9 mouse cellular contexts compared by ENCODE assay signal in genomic region chr8:79293841-79294240, GRCm38 (mm10). TPM values are rescaled to one million over a fixed set of nuclear protein-coding genes. Genes with fewer than 3 reads are reported as not detected.
DNase-seq lines count a peak whose midpoint lies in the region; ATAC-seq and TF ChIP-seq lines count a peak whose summit lies in the region.
"Had no signal": no experiment of that assay in that cellular context is flagged by ENCODE, and none has a peak within 500 bp of the region (broad histone marks: within the 10 kb centered on the region; RNA-seq: fewer than 3 reads in every experiment).

No protein-coding gene starts in this region.

- peaks cover 12% of the 10 kb centered on the region for H3K4me1 ChIP-seq in embryonic facial prominence, embryonic 12.5 days
- peaks cover 12% of the 10 kb centered on the region; the same call in 1 of the 2 replicates for H3K4me1 ChIP-seq in intestine, embryonic 16.5 days (ENCODE audit: control insufficient read depth, insufficient read depth, low read length)
- peaks cover 15% of the 10 kb centered on the region; the same call in 1 of the 2 replicates for H3K4me1 ChIP-seq in neural tube, embryonic 12.5 days

- ATAC-seq in embryonic facial prominence, embryonic 12.5 days (ENCODE audit: insufficient number of reproducible peaks, insufficient read depth, low FRiP score, low TSS enrichment) = no peak
- no peak for ATAC-seq in intestine, embryonic 16.5 days
- ATAC-seq in neural tube, embryonic 12.5 days (ENCODE audit: low FRiP score, low read depth) = no peak
- ATAC-seq in erythroid progenitor cell, adult 5-6 weeks (replicated peaks; ENCODE audit: low FRiP score, poor library complexity, severe bottlenecking) = no peak

- H3K4me2 ChIP-seq in embryonic facial prominence, embryonic 12.5 days (replicated peaks) = peak overlapping the region; percentile 68
- H3K4me2 ChIP-seq in intestine, embryonic 16.5 days (ENCODE audit: low read depth, low read length) = peak overlapping the region; percentile 48
- peak overlapping the region; percentile 80 for H3K4me2 ChIP-seq in neural tube, embryonic 12.5 days (replicated peaks)

- TF ChIP-seq CTCF in layer of hippocampus, adult 2 months (conservative IDR thresholded peaks at IDR 0.05) = no peak

- no peak overlapping the region for H3K9ac ChIP-seq in embryonic facial prominence, embryonic 12.5 days
- H3K9ac ChIP-seq in intestine, embryonic 16.5 days (ENCODE audit: low read depth, low read length) = no peak overlapping the region
- H3K9ac ChIP-seq in neural tube, embryonic 12.5 days = peak overlapping the region; percentile 22; the same call in 1 of the 2 replicates

- H3K36me3 ChIP-seq in embryonic facial prominence, embryonic 12.5 days = no peaks in the 10 kb centered on the region
- no peaks in the 10 kb centered on the region for H3K36me3 ChIP-seq in intestine, embryonic 16.5 days (ENCODE audit: control insufficient read depth, insufficient read depth, low read length)
- no peaks in the 10 kb centered on the region for H3K36me3 ChIP-seq in neural tube, embryonic 12.5 days

- no peaks in the 10 kb centered on the region for H3K9me3 ChIP-seq in embryonic facial prominence, embryonic 12.5 days
- no peaks in the 10 kb centered on the region for H3K9me3 ChIP-seq in intestine, embryonic 16.5 days (ENCODE audit: control insufficient read depth, low read length)
- no peaks in the 10 kb centered on the region for H3K9me3 ChIP-seq in neural tube, embryonic 12.5 days

- WGBS in embryonic facial prominence, embryonic 12.5 days = 55% methylated on average over 3 of the region's 3 CpGs
- 45% methylated on average over 3 of the region's 3 CpGs for WGBS in intestine, embryonic 16.5 days
- WGBS in neural tube, embryonic 12.5 days = 75% methylated on average over 3 of the region's 3 CpGs

- peak overlapping the region; percentile 98 for H3K27ac ChIP-seq in layer of hippocampus, adult 2 months
- H3K27ac ChIP-seq in embryonic facial prominence, embryonic 12.5 days = 0 out of 2 replicates have a peak overlapping the region, but pooled peaks have one; percentile 98
- H3K27ac ChIP-seq in intestine, embryonic 16.5 days (ENCODE audit: low read length) = no peak overlapping the region
- H3K27ac ChIP-seq in neural tube, embryonic 12.5 days = no peak overlapping the region

- H3K4me3 ChIP-seq in layer of hippocampus, adult 2 months = peak overlapping the region; percentile 67
- peak overlapping the region; percentile 62 for H3K4me3 ChIP-seq in embryonic facial prominence, embryonic 12.5 days
- H3K4me3 ChIP-seq in intestine, embryonic 16.5 days (ENCODE audit: low read length) = peak overlapping the region; percentile 9
- H3K4me3 ChIP-seq in neural tube, embryonic 12.5 days = peak overlapping the region; percentile 48; the same call in 1 of the 2 replicates

- no peak for DNase-seq in layer of hippocampus, adult 2 months (ENCODE audit: low spot score in 2 of 2)
- no peak for DNase-seq in layer of hippocampus, postnatal 14 days (ENCODE audit: low spot score in 2 of 2)
- DNase-seq in adrenal gland, postnatal 4 days (ENCODE audit: low spot score in 2 of 2) = no peak
- no peak for DNase-seq in adrenal gland, postnatal 25 days

- no peaks in the 10 kb centered on the region for H3K27me3 ChIP-seq in embryonic facial prominence, embryonic 12.5 days
- no peaks in the 10 kb centered on the region for H3K27me3 ChIP-seq in intestine, embryonic 16.5 days (replicated peaks; ENCODE audit: control insufficient read depth, insufficient read depth, low read length)
- H3K27me3 ChIP-seq in neural tube, embryonic 12.5 days (replicated peaks) = no peaks in the 10 kb centered on the region

RNA-seq across cellular contexts. Expression of gene Mmaa, which starts 0.9 kb away (rescaled TPM):
- total RNA-seq in layer of hippocampus, adult 2 months (2021) = 10 to 100 TPM; 26.0 to 28.5 TPM
- 10 to 100 TPM; 18.7 to 20.0 TPM for total RNA-seq in layer of hippocampus, postnatal 14 days (2021)
- 17.8 and 19.1 TPM in 2 replicates for polyA plus RNA-seq in embryonic facial prominence, embryonic 12.5 days (2016; fragmentation: Nextera tagmentation; extraction: Ambion mirVana)
- 13.6 and 13.8 TPM in 2 replicates for polyA plus RNA-seq in intestine, embryonic 16.5 days (2015; fragmentation: Nextera tagmentation; extraction: Ambion mirVana)
- 13.4 and 14.4 TPM in 2 replicates for polyA plus RNA-seq in neural tube, embryonic 12.5 days (2016; fragmentation: Nextera tagmentation; extraction: Ambion mirVana)
- total RNA-seq in adrenal gland, postnatal 4 days (2021) = 10 to 100 TPM; 15.6 to 19.5 TPM
- 1.7 and 4.7 TPM in 2 replicates for total RNA-seq in erythroid progenitor cell, adult 5-6 weeks (2015; ENCODE audit: low replicate concordance)
- total RNA-seq in erythroid progenitor cell, adult 5-6 weeks (2017; ENCODE audit: low replicate concordance) = 0.98 and 4.2 TPM in 2 replicates
- total RNA-seq in adrenal gland, postnatal 25 days (2021) = 34.5 and 35.3 TPM in 2 replicates

RNA-seq across cellular contexts. Expression of gene 1700011L22Rik, which starts 45.5 kb away (rescaled TPM):
- not detected for total RNA-seq in layer of hippocampus, adult 2 months (2021)
- total RNA-seq in layer of hippocampus, postnatal 14 days (2021) = not detected
- not detected in 2 replicates for polyA plus RNA-seq in embryonic facial prominence, embryonic 12.5 days (2016; fragmentation: Nextera tagmentation; extraction: Ambion mirVana)
- not detected in 2 replicates for polyA plus RNA-seq in intestine, embryonic 16.5 days (2015; fragmentation: Nextera tagmentation; extraction: Ambion mirVana)
- not detected in 2 replicates for polyA plus RNA-seq in neural tube, embryonic 12.5 days (2016; fragmentation: Nextera tagmentation; extraction: Ambion mirVana)
- not detected for total RNA-seq in adrenal gland, postnatal 4 days (2021)
- not detected in 2 replicates for total RNA-seq in erythroid progenitor cell, adult 5-6 weeks (2015; ENCODE audit: low replicate concordance)
- not detected in 2 replicates for total RNA-seq in erythroid progenitor cell, adult 5-6 weeks (2017; ENCODE audit: low replicate concordance)
- not detected in 2 replicates for total RNA-seq in adrenal gland, postnatal 25 days (2021)
- polyA plus RNA-seq: inflammation-experienced regulatory T-cells, adult 6 months had no signal

Comparison
In these comparisons a context has a peak if more than half of its experiments do, and no peak if none do; other contexts are left out.
1. H3K27ac ChIP-seq: peak in layer of hippocampus, adult 2 months (single experiment) and embryonic facial prominence, embryonic 12.5 days (single experiment); none in intestine, embryonic 16.5 days (single experiment) and neural tube, embryonic 12.5 days (single experiment).
2. H3K4me3 ChIP-seq: peak in every context shown above with its lines; median percentile 67 in layer of hippocampus, adult 2 months; 62 in embryonic facial prominence, embryonic 12.5 days; 48 in neural tube, embryonic 12.5 days; 9 in intestine, embryonic 16.5 days.
3. Peak in every context shown above with its lines, with median percentiles within 50 percentile points of each other: H3K4me2 ChIP-seq.